Mouse (Mus musculus) right cerebral cortex, postnatal 4 days (tissue): Measurements from ENCODE around the gene Pum2.
"Not testable (repeated sequence)": the region's sequence is repeated elsewhere in the genome, so short reads cannot be mapped to it uniquely, and the experiment has no call there.

Experiments used
- DNase-seq: peaks from one replicate; pipeline ENCODE4 v3.0.0-alpha.2; 2022

Pum2 gene

DNA sequence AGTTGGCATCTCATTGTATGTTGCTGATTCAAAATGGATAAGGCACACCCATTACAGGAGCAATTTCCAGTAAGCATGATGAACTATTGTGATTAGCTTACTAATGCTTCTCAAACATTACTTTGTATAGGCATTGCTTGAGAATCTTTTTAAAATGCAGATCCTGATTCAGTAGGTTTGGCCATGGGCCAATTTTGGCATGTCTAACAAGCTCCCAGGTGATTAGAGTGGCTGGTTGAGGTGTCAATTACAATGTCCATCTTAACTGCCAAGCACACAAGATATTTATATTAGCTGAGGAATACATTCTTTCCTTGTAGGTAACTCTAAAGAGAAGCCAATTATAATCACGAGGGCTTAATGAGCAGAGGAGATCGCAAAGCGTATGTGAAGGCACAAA is 4.1 kb upstream of the Pum2 start:
- no peak for DNase-seq

DNA sequence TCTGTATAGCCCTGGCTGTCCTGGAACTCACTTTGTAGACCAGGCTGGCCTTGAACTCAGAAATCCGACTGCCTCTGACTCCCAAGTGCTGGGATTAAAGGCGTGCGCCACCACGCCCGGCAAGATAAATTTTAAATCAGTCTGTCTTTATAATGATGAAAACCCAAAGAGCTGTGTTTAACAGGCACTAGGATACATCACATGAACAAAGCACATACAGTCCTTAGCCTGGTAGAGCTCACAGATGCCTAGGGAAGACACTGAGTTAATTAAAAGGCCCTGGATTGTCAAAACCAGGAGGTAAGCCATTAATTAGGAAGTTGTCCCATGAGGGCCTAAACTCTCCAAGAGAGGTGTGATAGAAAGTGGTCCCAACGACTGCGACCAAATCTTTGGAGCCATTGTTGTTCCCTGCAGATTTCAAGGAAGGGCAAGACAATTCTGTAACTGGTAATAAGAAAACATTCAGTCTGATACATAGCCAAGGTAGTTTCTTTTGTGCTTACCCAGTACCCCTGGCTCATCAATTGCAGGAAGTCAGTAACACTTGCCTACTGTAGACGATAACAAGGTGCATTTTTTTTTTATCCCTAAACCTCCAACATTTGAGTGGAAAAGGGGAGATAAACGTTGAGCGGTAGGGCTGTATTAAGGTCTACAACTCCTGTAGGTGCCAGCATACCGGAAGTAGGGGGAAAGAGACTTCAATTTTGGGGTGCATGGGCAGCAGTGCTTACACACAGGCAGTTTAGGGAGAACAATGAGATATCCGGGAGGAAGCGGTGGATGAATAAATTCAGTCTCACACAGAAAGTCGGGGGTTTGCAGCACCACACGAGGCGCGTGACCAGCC is 587 bp upstream of the Pum2 start:
- no peak for DNase-seq

DNA sequence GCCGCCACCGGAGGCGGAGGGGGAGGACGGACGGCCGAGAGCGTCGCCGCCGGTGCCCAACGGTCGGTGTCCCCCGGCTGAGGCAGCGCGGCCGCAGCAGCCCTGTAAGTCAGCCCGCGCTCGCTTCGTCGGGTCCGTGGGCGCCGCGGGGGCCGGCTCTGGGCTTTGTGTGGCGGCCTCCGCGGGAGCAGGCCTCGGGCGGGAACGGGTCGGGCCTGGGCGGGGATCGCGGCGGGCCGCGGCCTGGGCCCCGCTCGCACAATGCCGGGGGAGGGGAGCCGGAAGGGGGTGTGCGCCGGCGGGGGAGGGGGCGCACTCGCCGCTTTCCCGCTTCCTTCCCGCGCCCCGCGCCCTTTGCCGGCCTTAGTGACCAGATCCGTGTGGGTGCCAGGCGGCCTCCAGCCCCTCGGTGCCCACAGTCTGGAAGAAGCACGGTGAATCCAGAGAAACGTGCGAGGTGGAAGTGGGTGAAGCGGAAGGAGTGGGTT is 487 bp downstream of the Pum2 start:
- peak; percentile 65 for DNase-seq

DNA sequence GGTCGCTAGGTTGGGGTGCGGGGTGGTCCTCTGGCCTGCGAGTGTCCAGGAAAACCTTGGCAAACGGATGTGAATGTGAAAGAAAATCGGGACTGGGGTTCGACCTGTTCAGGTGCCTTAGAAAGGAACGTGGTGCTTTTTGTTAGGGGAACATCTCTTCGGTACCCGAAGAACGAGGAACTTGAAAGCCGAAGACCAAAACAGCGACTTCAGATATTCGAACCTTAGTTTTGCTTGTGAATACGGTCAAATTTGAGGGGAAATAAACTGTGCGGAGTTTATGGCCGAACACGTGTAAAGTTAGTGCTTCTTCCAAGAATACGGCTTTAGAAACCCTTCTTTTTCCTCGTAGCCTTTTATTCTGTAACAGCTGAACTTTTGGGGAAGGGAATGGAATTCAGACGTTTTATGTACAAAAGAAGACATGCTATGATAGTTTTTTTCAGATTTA is 982 bp downstream of the Pum2 start:
- DNase-seq: no peak

DNA sequence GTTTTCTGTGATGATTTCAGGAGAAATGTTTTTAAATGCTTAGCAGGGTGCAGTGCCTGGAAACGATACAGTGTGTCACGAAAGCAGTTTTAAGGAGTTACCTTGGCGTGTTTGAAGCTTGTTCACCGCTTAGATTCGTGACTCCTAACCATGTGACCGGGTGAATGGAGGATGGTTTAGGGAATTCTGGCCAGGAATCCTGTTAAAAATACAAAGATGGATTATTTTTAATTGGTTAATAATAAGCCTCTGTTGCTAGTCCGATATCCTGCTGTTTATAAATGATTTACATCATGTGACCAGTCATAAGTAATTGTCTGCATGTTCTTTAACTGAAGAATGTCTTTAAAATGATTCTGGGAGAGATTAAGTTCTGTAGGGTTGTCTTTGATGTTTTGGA is 1.4 kb downstream of the Pum2 start:
- DNase-seq: no peak

DNA sequence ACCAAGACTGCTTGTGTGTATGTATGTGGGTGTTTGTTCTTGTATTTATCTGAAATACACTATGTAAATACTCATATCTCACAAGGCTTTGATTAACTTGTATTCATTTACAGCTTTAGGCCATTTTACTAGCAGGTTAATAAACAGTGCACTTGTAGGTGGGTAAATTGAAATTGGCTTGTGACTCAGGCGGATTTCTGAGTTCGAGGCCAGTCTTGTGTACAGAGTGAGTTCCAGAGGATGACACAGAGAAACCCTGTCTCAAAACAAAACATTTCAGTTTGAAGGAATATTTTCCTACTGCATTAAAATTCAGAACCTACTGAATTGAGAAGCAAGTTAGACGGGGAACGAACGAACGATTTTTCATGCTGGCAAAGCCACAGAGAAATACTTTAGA is 2.4 kb downstream of the Pum2 start:
- DNase-seq: no peak

DNA sequence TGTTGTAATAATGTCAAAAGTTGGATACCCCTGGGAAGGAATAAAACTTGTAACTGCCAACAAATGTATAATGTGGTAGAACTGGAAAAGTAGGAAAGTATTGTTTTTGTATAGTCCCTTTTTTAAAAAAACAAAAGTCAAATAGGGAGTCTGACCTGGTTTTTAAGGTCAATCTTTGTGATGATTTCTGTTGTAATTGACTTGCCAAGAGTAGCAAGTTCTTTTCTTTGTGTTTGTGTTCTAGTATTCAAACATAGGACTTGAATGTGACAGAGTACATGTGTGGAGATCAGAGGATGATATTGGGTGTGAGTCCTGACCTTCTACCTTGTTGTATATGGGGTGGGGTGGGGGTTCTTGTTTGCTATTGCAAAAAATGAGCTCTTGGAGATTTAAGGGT is 4.0 kb downstream of the Pum2 start:
- DNase-seq: no peak

DNA sequence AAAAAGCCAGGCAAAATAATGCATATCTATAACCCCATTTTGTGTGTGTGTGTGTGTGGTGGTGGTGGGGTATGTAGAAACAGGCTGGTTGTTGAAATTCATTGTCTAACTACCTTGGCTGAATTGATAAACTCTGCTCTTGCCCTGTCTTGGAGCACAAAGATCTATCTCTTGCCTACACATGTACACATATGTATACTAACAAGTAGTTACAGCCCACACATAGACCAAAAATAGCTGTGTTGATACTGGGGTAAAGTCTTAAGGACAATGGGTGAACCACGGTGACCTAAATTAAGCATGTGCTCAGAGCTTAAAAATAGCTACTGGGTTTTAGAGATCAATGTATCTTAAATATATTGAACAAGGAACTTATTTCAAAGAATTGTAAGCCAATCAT is 10.3 kb downstream of the Pum2 start:
- DNase-seq: no peak

DNA sequence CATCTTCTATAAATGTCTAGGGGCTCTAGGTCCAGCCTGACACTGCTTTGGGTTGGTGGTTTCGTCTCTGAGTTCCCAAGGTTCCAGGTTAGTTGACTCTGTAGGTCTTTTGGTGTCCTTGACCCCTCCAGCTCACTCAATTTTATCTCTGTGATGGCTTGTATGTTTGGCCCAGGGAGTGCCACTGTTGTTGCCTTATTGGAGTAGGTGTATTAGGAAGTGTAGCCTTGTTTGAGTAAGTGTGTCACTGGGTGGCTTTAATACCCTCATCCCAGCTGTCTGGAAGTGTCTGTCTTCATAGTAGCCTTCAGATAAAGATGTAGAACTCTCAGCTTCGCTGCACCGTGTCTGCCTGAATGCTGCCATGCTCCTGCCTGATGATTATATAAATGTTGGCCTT is 11.1 kb downstream of the Pum2 start:
- DNase-seq: no peak

DNA sequence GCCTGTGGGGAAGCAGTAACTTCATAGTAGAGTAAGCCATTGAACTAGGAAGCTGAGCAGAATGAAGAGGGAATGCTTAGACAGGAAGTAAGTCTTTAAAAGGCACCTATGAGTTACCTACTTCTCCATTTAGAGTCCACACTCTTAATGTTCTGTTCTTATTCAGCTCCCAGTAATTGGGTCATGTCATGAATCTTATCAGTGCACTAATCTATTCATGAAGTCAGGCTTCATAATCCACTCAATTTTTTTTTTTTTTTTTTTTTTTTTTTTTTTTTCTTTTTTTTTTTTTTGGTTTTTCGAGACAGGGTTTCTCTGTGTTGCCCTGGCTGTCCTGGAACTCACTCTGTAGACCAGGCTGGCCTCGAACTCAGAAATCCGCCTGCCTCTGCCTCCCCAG is 15.9 kb downstream of the Pum2 start:
- DNase-seq: not testable (repeated sequence)

DNA sequence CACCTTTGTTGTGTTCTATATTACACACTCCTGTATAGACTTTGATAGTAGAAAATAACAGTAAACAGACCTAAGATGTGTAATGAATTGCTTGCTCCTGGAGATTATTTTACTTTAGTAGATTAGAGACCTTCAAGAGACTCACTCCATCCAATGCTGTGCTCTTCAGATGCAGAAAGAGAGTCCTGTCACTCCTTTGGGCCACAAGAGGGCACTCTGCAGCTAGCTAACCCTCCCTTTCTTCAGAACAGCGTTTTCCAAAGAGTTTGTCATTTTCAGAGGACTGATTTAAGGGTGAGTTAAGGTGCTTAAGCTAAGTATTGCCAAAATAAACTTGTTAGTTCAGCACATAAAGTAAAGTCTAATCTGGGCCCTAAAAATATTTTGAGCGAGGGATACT is 25.0 kb downstream of the Pum2 start:
- DNase-seq: peak; percentile 35

DNA sequence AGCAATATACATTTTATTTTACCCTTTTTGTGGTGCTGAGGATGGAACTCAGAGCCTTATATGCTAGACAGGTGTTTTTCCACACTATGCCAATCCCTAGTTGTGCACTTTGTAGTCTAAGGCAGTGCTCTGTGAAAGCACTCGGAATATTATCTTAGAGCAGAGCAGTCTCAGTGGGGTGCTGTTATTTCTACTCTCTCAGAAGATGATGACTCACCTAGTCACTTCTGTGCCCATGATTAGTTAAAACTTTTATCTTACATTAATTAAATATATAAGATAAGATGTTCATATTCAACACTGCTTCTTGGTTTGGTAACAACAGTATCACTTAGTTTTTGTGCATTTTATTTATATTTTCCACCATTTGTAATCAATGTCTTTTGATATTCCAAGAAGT is 30.1 kb downstream of the Pum2 start:
- DNase-seq: no peak

DNA sequence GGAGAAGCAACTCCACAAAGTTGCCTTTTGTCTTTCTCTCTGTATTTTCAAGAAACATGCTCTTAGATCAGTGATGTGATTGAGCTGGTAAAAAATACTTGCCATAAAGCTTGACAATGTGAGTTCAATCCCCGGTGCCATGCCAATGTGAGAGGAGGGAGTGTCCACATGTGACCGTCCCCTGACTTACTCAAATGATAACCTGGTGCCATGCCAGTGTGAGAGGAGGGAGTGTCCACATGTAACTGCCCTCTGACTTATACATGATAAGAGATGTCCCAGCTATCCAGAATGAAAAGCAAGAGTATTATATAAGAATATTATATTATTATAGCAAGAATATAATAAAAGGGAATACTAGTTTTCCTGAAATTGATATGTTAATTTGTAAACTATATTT is 34.9 kb downstream of the Pum2 start:
- DNase-seq: no peak

DNA sequence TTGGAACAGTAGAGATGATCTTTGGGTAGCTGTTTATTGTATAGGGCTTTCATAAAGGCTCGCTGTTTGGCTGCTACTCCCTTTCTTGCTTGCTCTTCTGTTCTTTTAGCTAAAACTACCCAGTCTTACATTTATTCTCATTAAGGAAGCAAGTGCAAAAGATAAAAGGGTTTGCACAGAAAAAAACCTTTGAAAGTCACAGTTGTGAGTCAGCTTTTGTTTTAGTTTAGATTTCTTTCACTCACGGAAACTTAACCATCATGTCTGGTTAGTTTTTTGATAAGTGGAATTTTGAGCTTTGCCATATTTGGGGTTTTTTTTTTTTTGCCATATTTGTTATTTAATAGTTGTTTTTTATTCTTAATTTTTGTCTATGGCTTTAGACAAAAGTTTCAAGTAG is 38.7 kb downstream of the Pum2 start:
- no peak for DNase-seq

DNA sequence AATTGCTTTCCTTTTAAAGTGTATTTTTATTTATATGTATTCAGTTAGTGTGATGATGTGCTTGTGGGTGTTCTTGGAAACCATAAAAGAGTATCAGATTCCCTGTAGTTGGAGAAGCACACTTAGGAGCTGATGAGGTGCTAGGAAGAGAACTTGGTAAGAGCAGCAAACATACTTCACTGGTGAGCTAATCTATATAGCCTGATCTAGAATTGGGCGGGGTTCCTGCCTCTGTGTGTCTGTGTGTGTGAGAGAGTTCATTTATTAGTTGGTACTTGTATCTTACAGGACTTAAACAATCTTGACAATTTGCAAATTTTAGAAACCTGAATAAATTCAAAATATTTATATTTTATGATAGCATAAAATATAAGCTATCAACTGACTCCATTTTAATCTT is 42.2 kb downstream of the Pum2 start:
- no peak for DNase-seq

DNA sequence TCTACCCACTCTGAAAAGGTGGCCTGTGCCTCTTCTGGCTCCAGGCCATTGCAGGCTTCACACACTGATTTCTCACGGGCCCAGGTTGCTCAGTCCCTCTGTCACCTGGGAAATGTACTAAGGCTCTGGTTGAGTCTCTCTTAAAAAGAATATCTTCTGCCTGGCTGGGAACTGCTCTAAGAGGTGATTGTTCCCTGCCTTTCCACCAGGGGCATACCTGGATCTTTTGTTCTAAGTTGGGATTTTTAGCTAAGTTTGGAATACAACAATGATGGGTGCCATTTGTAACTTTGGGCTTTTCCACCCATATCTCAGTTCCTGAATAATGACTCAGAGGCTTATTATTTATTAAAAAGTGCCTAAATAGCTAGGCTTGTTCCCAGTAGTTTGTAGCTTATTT is 53.0 kb downstream of the Pum2 start:
- no peak for DNase-seq

DNA sequence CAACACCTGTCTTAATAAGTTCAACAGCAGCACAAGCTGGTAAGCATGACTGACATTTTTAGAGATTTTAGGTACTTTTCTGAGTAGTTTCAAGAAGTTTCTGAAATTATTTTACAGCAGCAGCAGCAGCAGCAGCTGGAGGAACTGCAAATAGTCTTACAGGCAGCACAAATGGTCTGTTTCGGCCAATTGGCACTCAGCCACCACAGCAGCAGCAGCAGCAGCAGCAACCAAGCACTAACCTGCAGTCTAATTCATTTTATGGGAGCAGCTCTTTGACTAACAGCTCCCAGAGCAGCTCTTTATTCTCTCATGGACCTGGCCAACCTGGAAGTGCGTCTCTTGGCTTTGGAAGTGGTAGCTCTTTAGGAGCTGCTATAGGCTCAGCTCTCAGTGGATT is 54.8 kb downstream of the Pum2 start:
- DNase-seq: no peak

DNA sequence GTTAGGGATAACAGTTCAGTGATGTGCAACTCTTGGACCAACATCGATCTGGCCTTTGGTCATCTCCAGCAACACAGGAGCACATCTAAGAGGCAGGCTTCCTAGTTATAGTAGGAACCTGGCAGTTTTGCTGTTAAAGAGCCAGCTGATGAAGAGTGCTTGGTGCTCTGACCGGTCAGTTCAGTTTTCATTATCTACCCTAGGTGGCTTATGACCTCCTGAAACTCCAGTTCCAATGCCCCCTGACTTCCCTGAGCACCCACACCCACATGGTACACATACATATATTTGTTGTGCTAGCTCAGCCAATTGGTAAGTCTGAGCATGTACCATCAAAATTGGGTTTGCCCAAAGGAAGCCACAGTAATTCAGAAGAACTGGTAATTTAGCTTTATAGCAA is 79.7 kb downstream of the Pum2 start:
- no peak for DNase-seq

DNA sequence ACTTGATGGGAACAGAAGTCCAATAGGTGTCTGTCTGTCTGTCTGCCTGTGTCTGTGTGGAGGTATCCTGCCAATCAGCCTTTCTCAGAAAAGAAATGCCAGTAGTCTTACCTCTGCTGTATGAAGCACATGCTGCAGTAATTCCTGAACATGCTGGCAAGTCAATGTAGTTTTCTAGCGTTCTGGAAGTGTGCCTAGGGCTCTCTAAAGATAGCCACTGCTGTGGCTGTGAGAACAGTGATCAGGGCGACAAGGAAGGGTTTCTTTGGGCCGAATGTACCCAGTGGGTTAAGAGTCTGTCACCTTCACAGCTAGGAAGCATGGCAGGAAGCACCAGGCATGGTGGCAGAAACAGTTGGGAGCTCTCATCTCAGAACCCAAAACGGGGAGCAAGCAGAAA is 80.2 kb downstream of the Pum2 start:
- no peak for DNase-seq

DNA sequence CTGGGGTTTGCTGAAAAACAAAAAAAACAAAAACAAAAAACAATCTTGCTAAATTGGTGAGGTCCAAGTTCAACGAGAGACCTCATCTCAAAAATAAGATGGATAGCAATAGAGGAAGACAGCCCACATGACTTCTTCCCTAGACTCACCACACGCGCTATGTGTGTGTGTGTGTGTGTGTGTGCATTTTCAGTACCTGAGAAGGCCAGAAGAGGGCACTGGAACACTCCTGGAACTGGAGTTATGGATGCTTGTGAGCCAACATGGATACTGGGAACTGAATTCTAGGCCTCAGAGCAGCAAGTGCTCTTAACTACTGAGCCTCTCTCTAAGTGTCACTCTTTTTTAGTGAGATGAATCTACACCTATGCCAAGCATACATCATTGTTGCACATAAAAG is 84.1 kb downstream of the Pum2 start:
- no peak for DNase-seq

DNA sequence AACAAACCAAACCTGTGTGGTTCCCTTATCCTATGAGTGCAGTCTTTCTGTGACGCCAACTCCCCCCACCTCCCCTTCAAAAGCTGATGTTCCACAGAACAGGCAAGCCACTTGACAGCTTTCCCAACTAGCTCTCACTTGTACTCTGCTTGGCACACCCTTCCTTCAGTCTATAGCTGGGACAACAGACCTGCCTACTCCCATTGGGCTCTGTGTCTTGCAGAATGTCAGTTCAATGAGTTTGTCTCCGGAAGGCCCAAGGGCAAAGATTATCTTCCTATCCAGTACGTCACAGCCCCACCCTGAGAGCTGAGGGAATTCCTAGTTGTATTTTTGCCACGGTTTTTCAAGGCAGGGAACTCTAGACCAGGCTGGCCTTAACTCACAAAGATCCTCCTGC is 85.2 kb downstream of the Pum2 start:
- DNase-seq: no peak

DNA sequence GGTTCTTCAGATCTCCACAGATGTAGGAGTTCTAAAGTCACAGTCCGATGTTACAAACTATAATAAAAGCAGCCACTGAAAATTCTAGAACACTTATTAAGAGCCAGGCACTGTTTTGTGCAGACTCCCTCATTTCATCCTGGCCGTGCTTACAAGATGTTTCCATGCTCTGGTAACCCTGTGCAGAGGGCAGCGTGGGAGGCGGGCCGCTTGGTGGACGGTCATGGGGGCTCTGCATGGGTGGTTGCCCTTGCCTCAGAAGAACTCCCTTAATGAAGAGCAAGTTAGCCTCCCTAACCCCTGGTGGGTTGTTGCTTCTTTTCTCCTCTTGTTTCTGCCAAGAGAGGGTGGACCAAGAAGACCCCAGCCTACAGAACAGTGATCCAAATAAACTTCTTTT is 85.8 kb downstream of the Pum2 start:
- no peak for DNase-seq

DNA sequence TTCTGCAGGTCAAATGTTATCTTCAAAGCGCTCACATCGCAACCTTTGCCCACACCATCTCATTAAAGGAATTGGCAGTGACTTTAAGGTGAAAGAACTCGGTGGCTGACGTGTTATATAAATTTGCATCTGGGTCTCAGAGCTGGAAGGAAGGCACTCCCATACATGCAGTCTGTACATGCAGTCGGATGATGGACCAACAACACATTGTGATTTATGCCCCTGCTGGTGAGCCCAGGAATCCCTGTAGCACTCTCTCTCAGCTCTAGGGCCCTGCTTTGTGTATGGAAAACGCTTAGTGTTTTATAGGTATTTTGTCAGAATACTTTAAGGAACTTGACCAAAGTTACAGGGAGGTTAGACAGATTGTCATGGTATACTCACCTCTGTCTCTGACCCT is 86.6 kb downstream of the Pum2 start:
- no peak for DNase-seq

DNA sequence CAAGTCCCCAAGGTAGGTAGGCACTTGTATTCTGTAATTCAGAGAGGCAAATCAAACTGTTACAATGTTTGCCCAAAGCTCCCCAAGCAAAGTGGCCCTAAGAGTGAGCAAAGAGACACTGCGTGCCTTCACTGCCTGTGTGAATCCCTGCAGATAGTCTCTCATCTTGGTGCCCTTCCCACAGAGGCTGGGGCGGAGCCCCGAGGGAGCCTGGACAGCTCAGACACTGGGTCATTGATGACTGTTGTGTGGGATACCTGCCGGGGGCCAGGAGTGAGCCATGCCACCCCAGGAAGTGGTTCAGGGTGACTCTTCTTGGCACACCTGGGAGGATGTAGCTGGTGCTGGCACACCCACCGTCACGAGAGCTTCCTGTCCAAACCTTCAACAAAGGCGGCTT is 87.1 kb downstream of the Pum2 start:
- DNase-seq: no peak

DNA sequence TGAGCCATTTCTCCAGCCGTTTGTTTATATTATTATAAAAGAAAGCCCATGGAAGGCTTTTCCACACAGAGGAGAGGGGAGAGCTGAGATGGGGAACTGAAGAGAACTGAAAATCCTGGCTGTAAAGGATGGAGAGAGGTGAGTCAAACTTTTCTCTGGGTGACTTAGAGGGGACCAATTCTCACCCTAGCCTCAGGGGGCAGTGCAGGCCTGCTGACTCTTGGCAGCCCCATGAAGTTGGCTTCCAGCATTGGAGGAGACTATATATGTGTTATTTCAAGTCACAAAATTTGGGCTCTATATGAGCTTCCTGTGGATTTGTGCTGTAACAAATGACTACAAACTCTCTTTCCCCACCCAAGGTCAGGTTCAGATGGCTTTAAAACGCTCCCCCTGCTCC is 88.7 kb downstream of the Pum2 start:
- no peak for DNase-seq
